Mouse (Mus musculus): ENCODE results near the gene Atp1a1. TPM values are rescaled to one million over a fixed set of nuclear protein-coding genes. Genes with fewer than 3 reads are reported as not detected.

The Atp1a1 gene
- 211 and 235 TPM in 2 replicates for total RNA-seq (2014; rRNA removed)
- polyA plus RNA-seq (2015; fragmentation: Nextera tagmentation; extraction: Ambion mirVana) = 54.7 and 56.7 TPM in 2 replicates

DNA sequence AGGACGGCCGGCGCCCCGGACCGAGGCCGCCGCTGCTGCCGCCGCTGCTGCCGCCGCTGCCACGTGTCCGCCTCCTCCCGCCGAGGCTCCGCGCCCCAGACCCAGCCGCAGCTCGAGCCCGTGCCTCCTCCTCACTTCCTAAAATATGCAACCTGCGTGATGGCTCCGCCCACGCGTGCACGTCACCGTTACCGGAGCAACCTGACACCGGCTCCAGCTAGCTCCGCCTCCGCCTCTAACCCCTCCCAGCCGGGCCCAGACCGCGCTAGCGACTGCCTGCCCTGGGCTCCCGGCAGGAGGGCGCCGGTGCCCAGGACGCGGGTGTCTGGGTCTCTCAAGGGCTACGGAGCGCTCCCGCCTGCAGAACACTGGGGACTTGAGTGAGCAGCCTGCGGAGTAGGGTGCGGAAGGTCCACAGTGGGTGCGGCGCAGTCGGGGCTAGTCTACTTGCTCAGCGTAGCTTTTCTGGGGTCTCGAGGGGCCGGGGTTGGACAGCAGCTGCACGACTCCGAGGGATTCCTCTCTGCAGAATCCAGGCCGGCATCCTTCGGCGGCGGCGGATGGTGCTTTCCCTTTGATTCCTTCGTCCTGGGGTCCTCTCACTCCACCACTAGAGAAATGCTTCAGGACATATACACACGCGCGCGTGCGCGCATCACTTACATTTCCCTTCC, at the start of gene Atp1a1:
TSS of gene Atp1a1 (minus strand) at position 135 of the 674 bp plus-strand sequence.
- ATAC-seq (ENCODE audit: low FRiP score) (peak; percentile 97), DNase-seq (ENCODE audit: low spot score) (peak; percentile 97)
- WGBS = under 1% methylated on average over 62 of the region's 64 CpGs
- H3K4me2 ChIP-seq (ENCODE audit: low read depth, low read length, poor library complexity, severe bottlenecking) = peak within 1 kb of the TSS; percentile 83
- peaks cover 19% of the 10 kb centered on the region for H3K4me1 ChIP-seq (ENCODE audit: insufficient read depth, low read length)
- H3K4me3 ChIP-seq (ENCODE audit: low read depth, low read length) = peak within 1 kb of the TSS; percentile 96
- H3K27ac ChIP-seq (ENCODE audit: low read depth, low read length) = peak within 1 kb of the TSS; percentile 97
- no peaks in the 10 kb centered on the region for H3K27me3 ChIP-seq (ENCODE audit: insufficient read depth, low read length)
- H3K9ac ChIP-seq (replicated peaks; ENCODE audit: low read length, poor library complexity, severe bottlenecking) = peak within 1 kb of the TSS; percentile 98
- peak; percentile 39 for TF ChIP-seq CTCF (IDR thresholded peaks at IDR 0.05)
- no peaks in the 10 kb centered on the region for H3K9me3 ChIP-seq (ENCODE audit: low read length)
- no peaks in the 10 kb centered on the region for H3K36me3 ChIP-seq (ENCODE audit: insufficient read depth, low read length)

DNA sequence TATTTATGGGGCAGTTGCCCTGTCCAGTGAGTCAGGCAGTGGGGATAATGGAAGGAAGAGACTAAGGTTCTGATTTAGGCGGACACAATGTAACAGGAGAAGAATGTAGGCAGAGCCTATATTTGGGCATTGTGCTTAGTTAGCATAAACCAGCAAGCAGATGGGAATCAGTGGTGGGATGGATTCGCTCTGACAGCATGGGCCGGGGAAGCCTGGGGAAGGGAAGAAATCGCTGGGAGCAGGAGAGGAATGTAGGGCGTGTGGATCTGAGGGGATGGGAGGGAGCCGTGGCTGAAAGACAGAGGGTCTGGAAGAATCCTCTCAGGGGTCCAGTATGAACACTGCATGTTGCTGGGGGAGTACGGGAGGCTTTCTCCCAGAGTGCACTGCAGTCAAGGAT, 49.0 kb upstream of the Atp1a1 start:
- Histone ChIP-seq H3K4me2 (ENCODE audit: low read depth, low read length, poor library complexity, severe bottlenecking) (no peak overlapping the region), H3K36me3 (ENCODE audit: insufficient read depth, low read length) (no peaks in the 10 kb centered on the region), H3K9ac (replicated peaks; ENCODE audit: low read length, poor library complexity, severe bottlenecking) (no peak overlapping the region), H3K4me3 (ENCODE audit: low read depth, low read length) (no peak overlapping the region), H3K27ac (ENCODE audit: low read depth, low read length) (no peak overlapping the region), H3K27me3 (ENCODE audit: insufficient read depth, low read length) (no peaks in the 10 kb centered on the region), H3K9me3 (ENCODE audit: low read length) (no peaks in the 10 kb centered on the region), H3K4me1 (ENCODE audit: insufficient read depth, low read length) (peaks cover 2% of the 10 kb centered on the region; the same call in 1 of the 2 replicates)
- ATAC-seq (ENCODE audit: low FRiP score) = no peak
- 33% methylated on average over 7 of the region's 7 CpGs for WGBS
- peak; percentile 42 for DNase-seq (ENCODE audit: low spot score)
- TF ChIP-seq CTCF (IDR thresholded peaks at IDR 0.05) = no peak

- H3K4me3 ChIP-seq (ENCODE audit: low read depth, low read length) = no peak overlapping the region
- no peak overlapping the region for H3K4me2 ChIP-seq (ENCODE audit: low read depth, low read length, poor library complexity, severe bottlenecking)
- no peaks in the 10 kb centered on the region for H3K9me3 ChIP-seq (ENCODE audit: low read length)
- H3K4me1 ChIP-seq (ENCODE audit: insufficient read depth, low read length) = peaks cover 2% of the 10 kb centered on the region; the same call in 1 of the 2 replicates
- 63% methylated on average over 2 of the region's 2 CpGs for WGBS
- DNase-seq (ENCODE audit: low spot score) (peak; percentile 48), ATAC-seq (ENCODE audit: low FRiP score) (no peak)
- no peaks in the 10 kb centered on the region for H3K36me3 ChIP-seq (ENCODE audit: insufficient read depth, low read length)
- no peaks in the 10 kb centered on the region for H3K27me3 ChIP-seq (ENCODE audit: insufficient read depth, low read length)
- no peak overlapping the region for H3K9ac ChIP-seq (replicated peaks; ENCODE audit: low read length, poor library complexity, severe bottlenecking)
- no peak overlapping the region for H3K27ac ChIP-seq (ENCODE audit: low read depth, low read length)
- TF ChIP-seq CTCF (IDR thresholded peaks at IDR 0.05) = no peak
Measured at GRCm38 (mm10) chr3:101652967-101653366, 48.5 kb upstream of the Atp1a1 start.

GRCm38 (mm10) chr3:101650328-101650727, 45.8 kb upstream of the Atp1a1 start:
- Histone ChIP-seq H3K4me1 (ENCODE audit: insufficient read depth, low read length) (peaks cover 2% of the 10 kb centered on the region; the same call in 1 of the 2 replicates), H3K27me3 (ENCODE audit: insufficient read depth, low read length) (no peaks in the 10 kb centered on the region), H3K36me3 (ENCODE audit: insufficient read depth, low read length) (no peaks in the 10 kb centered on the region), H3K4me2 (ENCODE audit: low read depth, low read length, poor library complexity, severe bottlenecking) (no peak overlapping the region), H3K9me3 (ENCODE audit: low read length) (no peaks in the 10 kb centered on the region), H3K9ac (replicated peaks; ENCODE audit: low read length, poor library complexity, severe bottlenecking) (no peak overlapping the region), H3K4me3 (ENCODE audit: low read depth, low read length) (no peak overlapping the region), H3K27ac (ENCODE audit: low read depth, low read length) (no peak overlapping the region)
- no peak for TF ChIP-seq CTCF (IDR thresholded peaks at IDR 0.05)
- 73% methylated on average over 2 of the region's 2 CpGs for WGBS
- ATAC-seq (ENCODE audit: low FRiP score) (no peak), DNase-seq (ENCODE audit: low spot score) (no peak)

- H3K4me1 ChIP-seq (ENCODE audit: insufficient read depth, low read length) = peaks cover 2% of the 10 kb centered on the region; the same call in 1 of the 2 replicates
- H3K36me3 ChIP-seq (ENCODE audit: insufficient read depth, low read length) = no peaks in the 10 kb centered on the region
- no peak for TF ChIP-seq CTCF (IDR thresholded peaks at IDR 0.05)
- no peak for ATAC-seq (ENCODE audit: low FRiP score)
- 55% methylated on average over 2 of the region's 2 CpGs for WGBS
- no peak overlapping the region for H3K4me3 ChIP-seq (ENCODE audit: low read depth, low read length)
- H3K4me2 ChIP-seq (ENCODE audit: low read depth, low read length, poor library complexity, severe bottlenecking) = no peak overlapping the region
- H3K9ac ChIP-seq (replicated peaks; ENCODE audit: low read length, poor library complexity, severe bottlenecking) = no peak overlapping the region
- no peaks in the 10 kb centered on the region for H3K9me3 ChIP-seq (ENCODE audit: low read length)
- no peak for DNase-seq (ENCODE audit: low spot score)
- H3K27me3 ChIP-seq (ENCODE audit: insufficient read depth, low read length) = no peaks in the 10 kb centered on the region
- H3K27ac ChIP-seq (ENCODE audit: low read depth, low read length) = no peak overlapping the region
Measured at GRCm38 (mm10) chr3:101649271-101649670, 44.8 kb upstream of the Atp1a1 start.

- Histone ChIP-seq H3K27ac (ENCODE audit: low read depth, low read length) (no peak overlapping the region), H3K4me3 (ENCODE audit: low read depth, low read length) (no peak overlapping the region), H3K36me3 (ENCODE audit: insufficient read depth, low read length) (no peaks in the 10 kb centered on the region), H3K4me2 (ENCODE audit: low read depth, low read length, poor library complexity, severe bottlenecking) (no peak overlapping the region), H3K4me1 (ENCODE audit: insufficient read depth, low read length) (peaks cover 2% of the 10 kb centered on the region; the same call in 1 of the 2 replicates), H3K9me3 (ENCODE audit: low read length) (no peaks in the 10 kb centered on the region), H3K9ac (replicated peaks; ENCODE audit: low read length, poor library complexity, severe bottlenecking) (no peak overlapping the region), H3K27me3 (ENCODE audit: insufficient read depth, low read length) (no peaks in the 10 kb centered on the region)
- 72% methylated on average over 13 of the region's 13 CpGs for WGBS
- no peak for TF ChIP-seq CTCF (IDR thresholded peaks at IDR 0.05)
- ATAC-seq (ENCODE audit: low FRiP score) (no peak), DNase-seq (ENCODE audit: low spot score) (no peak)
Measured at GRCm38 (mm10) chr3:101648096-101648793, 43.8 kb upstream of the Atp1a1 start.
